In the genomic region with DNA sequence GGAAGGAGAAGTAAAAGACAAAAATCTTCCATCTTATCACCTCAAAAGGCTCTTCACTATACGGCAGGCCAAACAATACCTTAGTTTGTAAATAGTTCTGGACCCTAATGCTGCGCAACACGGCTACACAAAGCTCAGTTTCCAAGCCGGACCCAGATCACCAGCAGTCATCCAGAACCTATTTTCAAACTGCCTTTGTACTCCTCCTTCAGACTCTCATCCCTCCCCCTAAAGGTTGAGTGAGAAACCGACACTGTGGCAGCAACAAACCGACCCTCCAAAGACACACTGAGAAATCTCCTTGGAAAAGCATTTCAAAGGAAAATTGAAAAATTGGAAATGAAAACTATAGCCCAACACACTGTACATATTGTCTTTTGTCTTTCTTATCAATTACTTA, we compare ENCODE assay signal across 8 mouse cellular contexts. TPM values are rescaled to one million over a fixed set of nuclear protein-coding genes. Genes with fewer than 3 reads are reported as not detected.
DNase-seq lines count a peak whose midpoint lies in the region; ATAC-seq and TF ChIP-seq lines count a peak whose summit lies in the region.

No protein-coding gene starts in this region.

- WGBS in kidney, embryonic 14.5 days, result 28% methylated on average over 6 of the region's 6 CpGs
- 10% methylated on average over 6 of the region's 6 CpGs for WGBS in hindbrain, postnatal 0 days
- 16% methylated on average over 6 of the region's 6 CpGs for WGBS in midbrain, embryonic 16.5 days

- ATAC-seq in kidney, embryonic 14.5 days (ENCODE audit: low FRiP score, low TSS enrichment), result no peak
- ATAC-seq in hindbrain, postnatal 0 days, result no peak
- ATAC-seq in midbrain, embryonic 16.5 days, result no peak; the same call in 1 of the 2 replicates

- H3K27ac ChIP-seq in kidney, embryonic 14.5 days (ENCODE audit: low read depth, low read length), result no peak overlapping the region
- peak overlapping the region; percentile 60; the same call in 1 of the 2 replicates for H3K27ac ChIP-seq in hindbrain, postnatal 0 days
- peak overlapping the region; percentile 72 for H3K27ac ChIP-seq in midbrain, embryonic 16.5 days (ENCODE audit: low read length)

- peak overlapping the region; percentile 63 for H3K4me2 ChIP-seq in kidney, embryonic 14.5 days (replicated peaks; ENCODE audit: low read depth, low read length)
- peak overlapping the region; percentile 77 for H3K4me2 ChIP-seq in hindbrain, postnatal 0 days (ENCODE audit: low read depth, low read length)
- H3K4me2 ChIP-seq in midbrain, embryonic 16.5 days (ENCODE audit: low read length), result peak overlapping the region; percentile 73

- H3K36me3 ChIP-seq in kidney, embryonic 14.5 days (ENCODE audit: control insufficient read depth, insufficient read depth, low read length), result no peaks in the 10 kb centered on the region
- no peaks in the 10 kb centered on the region for H3K36me3 ChIP-seq in hindbrain, postnatal 0 days (ENCODE audit: insufficient read depth, low read length)
- H3K36me3 ChIP-seq in midbrain, embryonic 16.5 days (ENCODE audit: control insufficient read depth, insufficient read depth, low read length), result no peaks in the 10 kb centered on the region

- no peaks in the 10 kb centered on the region for H3K9me3 ChIP-seq in kidney, embryonic 14.5 days (ENCODE audit: control insufficient read depth, low read length)
- H3K9me3 ChIP-seq in hindbrain, postnatal 0 days (ENCODE audit: low read length), result no peaks in the 10 kb centered on the region
- H3K9me3 ChIP-seq in midbrain, embryonic 16.5 days (replicated peaks; ENCODE audit: control insufficient read depth, low read length, poor library complexity, severe bottlenecking), result no peaks in the 10 kb centered on the region

- peak; percentile 48 for TF ChIP-seq CTCF in hindbrain, postnatal 0 days (IDR thresholded peaks at IDR 0.05; ENCODE audit: low read depth)

- H3K4me1 ChIP-seq in kidney, embryonic 14.5 days (ENCODE audit: control insufficient read depth, insufficient read depth, low read length), result peaks cover 12% of the 10 kb centered on the region
- H3K4me1 ChIP-seq in hindbrain, postnatal 0 days (ENCODE audit: insufficient read depth, low read length), result peaks cover 4% of the 10 kb centered on the region; the same call in 1 of the 2 replicates
- H3K4me1 ChIP-seq in midbrain, embryonic 16.5 days (ENCODE audit: control insufficient read depth, insufficient read depth, low read length), result peaks cover 27% of the 10 kb centered on the region

- peak overlapping the region; percentile 88 for H3K9ac ChIP-seq in kidney, embryonic 14.5 days (ENCODE audit: low read depth, low read length)
- H3K9ac ChIP-seq in hindbrain, postnatal 0 days (replicated peaks; ENCODE audit: low read length), result peak overlapping the region; percentile 55
- peak overlapping the region; percentile 66 for H3K9ac ChIP-seq in midbrain, embryonic 16.5 days (ENCODE audit: low read depth, low read length)

- peak overlapping the region; percentile 77 for H3K4me3 ChIP-seq in kidney, embryonic 14.5 days (ENCODE audit: low read length)
- H3K4me3 ChIP-seq in hindbrain, postnatal 0 days (ENCODE audit: low read length), result peak overlapping the region; percentile 73
- peak overlapping the region; percentile 74 for H3K4me3 ChIP-seq in midbrain, embryonic 16.5 days (ENCODE audit: low read depth, low read length)

- no peaks in the 10 kb centered on the region for H3K27me3 ChIP-seq in kidney, embryonic 14.5 days (ENCODE audit: control insufficient read depth, insufficient read depth, low read length)
- no peaks in the 10 kb centered on the region for H3K27me3 ChIP-seq in hindbrain, postnatal 0 days (ENCODE audit: insufficient read depth, low read length)
- H3K27me3 ChIP-seq in midbrain, embryonic 16.5 days (ENCODE audit: control insufficient read depth, insufficient read depth, low read depth, low read length), result no peaks in the 10 kb centered on the region

- no peak for DNase-seq in kidney, adult 18-20 months
- DNase-seq in embryo, embryonic 10.5 days (ENCODE audit: low spot score), result peak; percentile 56
- DNase-seq in hindbrain, postnatal 0 days (ENCODE audit: low spot score), result peak; percentile 65
- DNase-seq in urinary bladder, postnatal 4 days (ENCODE audit: low spot score in 2 of 2), result no peak
- no peak for DNase-seq in left cerebral cortex, adult 9 months (ENCODE audit: low spot score in 2 of 2)
- no peak for DNase-seq in adipocyte (ENCODE audit: low spot score)

RNA-seq across cellular contexts. Expression of a gene that starts 2.2 kb away (rescaled TPM):
- 29.1 and 53.6 TPM in 2 replicates for polyA plus RNA-seq in kidney, embryonic 14.5 days (2014; fragmentation: Nextera tagmentation; extraction: Ambion mirVana)
- total RNA-seq in hindbrain, postnatal 0 days (2014; rRNA removed), result 75.7 and 86.5 TPM in 2 replicates
- polyA plus RNA-seq in hindbrain, postnatal 0 days (2015; fragmentation: Nextera tagmentation; extraction: Ambion mirVana), result 12.7 and 15.8 TPM in 2 replicates
- polyA plus RNA-seq in midbrain, embryonic 16.5 days (2015; fragmentation: Nextera tagmentation; extraction: Ambion mirVana), result 29.9 and 30.1 TPM in 2 replicates

RNA-seq across cellular contexts. Expression of a gene that starts 10.5 kb away (rescaled TPM):
- polyA plus RNA-seq in kidney, embryonic 14.5 days (2014; fragmentation: Nextera tagmentation; extraction: Ambion mirVana), result 0.24 and 0.31 TPM in 2 replicates
- not detected in 2 replicates for total RNA-seq in hindbrain, postnatal 0 days (2014; rRNA removed)
- polyA plus RNA-seq in hindbrain, postnatal 0 days (2015; fragmentation: Nextera tagmentation; extraction: Ambion mirVana), result 0.50 and 0.68 TPM in 2 replicates
- polyA plus RNA-seq in midbrain, embryonic 16.5 days (2015; fragmentation: Nextera tagmentation; extraction: Ambion mirVana), result 0.26 and 0.39 TPM in 2 replicates

RNA-seq across cellular contexts. Expression of a gene that starts 22.2 kb away (rescaled TPM):
- 404 and 541 TPM in 2 replicates for polyA plus RNA-seq in kidney, embryonic 14.5 days (2014; fragmentation: Nextera tagmentation; extraction: Ambion mirVana)
- total RNA-seq in hindbrain, postnatal 0 days (2014; rRNA removed), result 271 and 302 TPM in 2 replicates
- 247 and 248 TPM in 2 replicates for polyA plus RNA-seq in hindbrain, postnatal 0 days (2015; fragmentation: Nextera tagmentation; extraction: Ambion mirVana)
- polyA plus RNA-seq in midbrain, embryonic 16.5 days (2015; fragmentation: Nextera tagmentation; extraction: Ambion mirVana), result 177 and 185 TPM in 2 replicates

RNA-seq across cellular contexts. Expression of a gene that starts 29.5 kb away (rescaled TPM):
- polyA plus RNA-seq in kidney, embryonic 14.5 days (2014; fragmentation: Nextera tagmentation; extraction: Ambion mirVana), result not detected in 2 replicates
- total RNA-seq in hindbrain, postnatal 0 days (2014; rRNA removed), result not detected in 2 replicates
- polyA plus RNA-seq in hindbrain, postnatal 0 days (2015; fragmentation: Nextera tagmentation; extraction: Ambion mirVana), result not detected in 2 replicates
- polyA plus RNA-seq in midbrain, embryonic 16.5 days (2015; fragmentation: Nextera tagmentation; extraction: Ambion mirVana), result not detected in 2 replicates

RNA-seq across cellular contexts. Expression of a gene that starts 29.8 kb away (rescaled TPM):
- 48.5 and 50.5 TPM in 2 replicates for polyA plus RNA-seq in kidney, embryonic 14.5 days (2014; fragmentation: Nextera tagmentation; extraction: Ambion mirVana)
- total RNA-seq in hindbrain, postnatal 0 days (2014; rRNA removed), result 31.4 and 31.6 TPM in 2 replicates
- polyA plus RNA-seq in hindbrain, postnatal 0 days (2015; fragmentation: Nextera tagmentation; extraction: Ambion mirVana), result 47.4 and 47.5 TPM in 2 replicates
- polyA plus RNA-seq in midbrain, embryonic 16.5 days (2015; fragmentation: Nextera tagmentation; extraction: Ambion mirVana), result 52.3 and 53.6 TPM in 2 replicates

Comparison
In these comparisons a context has a peak if more than half of its experiments do, and no peak if none do; other contexts are left out.
1. DNase-seq: peak in embryo, embryonic 10.5 days (single experiment) and hindbrain, postnatal 0 days (single experiment); none in kidney, adult 18-20 months (single experiment), urinary bladder, postnatal 4 days (0 of 2), left cerebral cortex, adult 9 months (0 of 2) and adipocyte (single experiment).
2. Peak in every context shown above with its lines, with median percentiles within 50 percentile points of each other: H3K4me2 ChIP-seq, H3K4me3 ChIP-seq and H3K9ac ChIP-seq.